Mouse (Mus musculus): ENCODE data around the gene Ece2. TPM values are rescaled to one million over a fixed set of nuclear protein-coding genes. Genes with fewer than 3 reads are reported as not detected.
A peak's percentile ranks its signal among the peaks of the same experiment; 100 is the strongest.

The Ece2 gene
- not detected in 2 replicates for polyA plus RNA-seq (2012; ENCODE audit: insufficient read depth, insufficient read length, missing spikeins)

DNA sequence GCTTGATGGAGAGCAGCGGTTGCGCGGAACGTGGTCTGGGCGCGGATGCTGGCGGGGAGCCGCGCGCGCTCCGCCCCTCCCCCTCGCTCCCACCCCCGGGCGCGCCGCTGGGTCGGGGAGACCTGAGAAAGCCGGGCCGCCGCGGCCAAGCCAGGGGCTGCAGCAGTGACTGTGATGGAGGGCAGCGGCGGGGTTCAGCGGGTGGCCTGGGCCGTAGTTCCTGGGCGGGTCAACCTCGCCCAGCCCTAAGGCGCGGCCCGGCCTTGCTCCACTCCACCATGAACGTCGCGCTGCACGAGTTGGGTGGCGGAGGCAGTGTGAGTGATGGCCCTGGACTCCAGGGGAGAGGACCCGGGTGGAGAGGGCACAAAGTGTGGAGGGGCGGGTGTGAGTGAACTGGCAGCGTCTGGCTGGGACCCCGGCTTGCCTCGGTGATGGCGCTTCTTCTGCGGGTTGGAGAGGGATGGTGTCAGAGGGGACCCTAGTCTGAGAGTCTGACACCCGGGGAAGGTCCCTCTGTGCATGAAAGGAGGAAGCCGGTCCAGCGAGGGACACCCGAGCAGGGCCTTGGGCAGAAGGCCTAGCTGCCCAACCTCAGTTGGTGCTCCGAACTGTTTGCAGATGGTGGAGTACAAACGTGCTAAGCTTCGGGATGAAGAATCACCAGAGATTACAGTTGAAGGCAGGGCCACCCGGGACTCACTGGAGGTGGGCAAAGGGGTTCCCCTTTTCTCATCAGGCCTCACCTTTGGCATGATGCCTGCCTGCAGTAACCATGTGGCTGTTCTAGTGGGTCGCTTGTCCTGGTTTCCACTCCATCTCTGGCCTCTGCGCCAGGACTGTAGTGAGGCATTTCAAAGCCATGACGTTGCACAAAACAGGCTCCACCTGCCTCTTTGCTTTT lies at the start of gene Ece2:
Gene Ece2, plus strand, starts transcription at position 98 of the 904 bp plus-strand sequence.
- no peaks in the 10 kb centered on the region; the same call in 1 of the 2 replicates for H3K4me1 ChIP-seq (ENCODE audit: control insufficient read depth, insufficient read depth, insufficient read length, low read length)
- H3K4me3 ChIP-seq (ENCODE audit: insufficient read depth, low read depth, low read length), result peak within 1 kb of the TSS; percentile 39

DNA sequence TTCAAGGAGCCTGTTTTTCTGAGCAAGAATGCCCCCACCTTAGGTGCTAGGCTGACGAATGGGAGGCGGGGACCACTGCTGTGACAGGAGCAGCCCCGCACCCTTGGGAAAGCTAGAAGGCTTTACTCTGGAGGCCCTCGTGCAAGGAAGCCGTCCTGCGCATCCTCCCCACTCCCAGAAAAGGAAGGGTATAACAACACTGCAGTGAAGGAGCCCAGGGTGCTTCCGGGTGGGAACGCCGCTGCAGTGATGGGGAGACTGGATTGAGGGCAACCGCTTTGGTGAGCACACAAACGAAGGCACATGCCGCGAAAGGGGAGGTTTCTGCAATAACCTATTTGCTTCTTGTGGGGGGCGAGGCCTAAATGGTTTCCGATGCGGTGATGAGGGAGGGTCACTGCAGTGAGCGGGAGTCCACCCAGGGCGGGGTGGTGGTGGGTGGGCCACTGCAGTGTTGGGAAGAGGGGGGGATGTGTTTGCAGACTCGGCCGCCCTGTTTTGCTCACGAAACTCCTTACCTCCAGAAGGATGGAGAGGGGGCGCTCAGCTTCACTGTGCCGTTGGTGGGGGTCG lies 40.2 kb upstream of the Ece2 start, which contains the start of gene Vwa5b2:
Gene Vwa5b2, plus strand, starts transcription at position 106 of the 573 bp plus-strand sequence.
- Histone ChIP-seq H3K27ac (replicated peaks; ENCODE audit: low read depth, low read length) (no peak within 1 kb of the TSS), H3K4me1 (ENCODE audit: control insufficient read depth, insufficient read depth, insufficient read length, low read length) (peaks cover 2% of the 10 kb centered on the region; the same call in 1 of the 2 replicates), H3K4me3 (ENCODE audit: insufficient read depth, low read depth, low read length) (peak within 1 kb of the TSS; percentile 39)

More for the DNA sequence above, at the start of gene Ece2:
- H3K27ac ChIP-seq (replicated peaks; ENCODE audit: low read depth, low read length), result no peak within 1 kb of the TSS

DNA sequence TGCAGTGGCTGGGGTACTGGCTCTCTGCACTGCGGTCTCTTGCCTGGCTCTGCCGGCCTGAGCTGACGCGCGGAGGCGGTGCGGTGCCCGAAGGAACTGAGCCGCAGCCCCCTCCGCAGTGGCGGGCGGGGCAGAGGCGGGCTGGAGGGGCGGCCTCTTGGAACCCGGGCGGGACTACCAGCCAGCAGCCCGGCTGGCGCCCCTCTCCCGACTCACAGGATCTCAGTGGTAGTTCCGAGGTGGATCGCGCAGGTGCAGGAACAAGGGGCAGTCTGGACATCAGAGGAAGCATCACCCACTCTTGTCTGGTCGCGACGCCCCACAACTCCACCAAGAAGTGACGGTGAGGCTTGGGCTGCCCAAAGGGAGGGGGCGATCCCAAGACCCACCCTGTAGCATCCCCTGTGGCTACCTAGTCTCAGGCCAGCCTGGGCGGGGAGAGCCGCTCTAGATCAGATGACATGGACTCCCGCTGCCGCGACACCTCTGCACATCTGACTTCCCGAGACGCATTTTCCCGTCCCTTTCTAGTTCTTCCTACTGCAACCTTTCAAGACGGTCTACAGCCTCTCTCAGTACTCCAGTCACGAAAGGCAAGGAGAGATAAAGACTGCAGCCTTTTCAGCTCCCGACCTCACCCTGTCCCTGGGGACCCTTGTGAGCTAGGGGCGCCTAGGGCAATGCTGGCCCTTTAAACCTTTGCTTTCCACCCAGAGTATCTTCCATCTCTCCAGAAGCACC lies 39.5 kb upstream of the Ece2 start:
- H3K27ac ChIP-seq (replicated peaks; ENCODE audit: low read depth, low read length), result no peak overlapping the region
- peak overlapping the region; percentile 39 for H3K4me3 ChIP-seq (ENCODE audit: insufficient read depth, low read depth, low read length)
- H3K4me1 ChIP-seq (ENCODE audit: control insufficient read depth, insufficient read depth, insufficient read length, low read length), result peaks cover 2% of the 10 kb centered on the region; the same call in 1 of the 2 replicates

DNA sequence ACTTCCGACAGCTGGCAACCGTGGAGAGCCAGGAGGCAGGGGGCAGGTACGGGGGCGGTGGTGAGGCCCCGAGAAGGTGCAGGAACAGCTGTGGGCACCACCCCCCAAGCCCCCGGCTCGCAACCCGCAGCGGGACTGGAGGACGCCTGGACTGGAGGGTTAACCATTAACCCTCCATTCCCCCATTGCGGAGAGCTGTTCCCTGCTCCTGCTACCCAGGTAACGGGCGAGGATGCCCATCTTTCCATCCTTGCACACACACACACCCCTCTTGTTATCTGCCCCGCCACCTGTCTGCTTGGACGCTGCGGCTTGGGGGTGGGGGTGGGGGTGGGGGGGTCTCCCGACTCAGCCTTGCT lies 39.0 kb upstream of the Ece2 start:
- Histone ChIP-seq H3K4me1 (ENCODE audit: control insufficient read depth, insufficient read depth, insufficient read length, low read length) (peaks cover 2% of the 10 kb centered on the region; the same call in 1 of the 2 replicates), H3K4me3 (ENCODE audit: insufficient read depth, low read depth, low read length) (no peak overlapping the region), H3K27ac (replicated peaks; ENCODE audit: low read depth, low read length) (no peak overlapping the region)

DNA sequence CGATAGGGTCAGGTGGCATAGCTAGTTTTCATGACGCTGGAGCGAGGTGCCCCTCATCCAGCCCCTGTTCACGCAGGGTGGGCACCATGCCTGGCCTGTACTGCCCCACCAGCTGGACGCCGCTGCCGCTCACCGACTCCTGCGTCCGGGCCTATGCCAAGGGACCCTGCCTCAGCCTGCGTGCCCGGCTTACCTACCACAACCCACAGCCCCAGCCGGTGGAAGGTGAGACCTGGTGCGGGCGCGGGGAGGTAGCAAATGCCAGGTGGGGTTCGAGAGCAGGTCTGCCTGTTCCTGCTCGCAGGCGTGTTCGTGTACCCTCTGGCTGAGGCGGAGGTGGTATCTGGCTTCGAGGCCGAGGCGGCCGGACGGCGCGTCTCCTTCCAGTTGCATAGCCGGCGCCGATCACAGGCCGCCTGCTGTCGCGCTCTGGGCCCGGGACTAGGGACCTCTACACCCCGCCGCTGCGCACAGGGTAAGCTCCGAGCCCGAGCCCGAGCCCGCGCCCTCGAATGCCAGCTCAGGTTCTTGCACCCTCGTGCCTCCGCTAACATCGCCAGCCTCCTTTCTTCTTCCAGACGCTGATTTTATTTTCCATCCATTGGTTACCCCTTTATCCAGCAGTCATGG lies 38.4 kb upstream of the Ece2 start:
- H3K27ac ChIP-seq (replicated peaks; ENCODE audit: low read depth, low read length), result no peak overlapping the region
- H3K4me1 ChIP-seq (ENCODE audit: control insufficient read depth, insufficient read depth, insufficient read length, low read length), result peaks cover 2% of the 10 kb centered on the region; the same call in 1 of the 2 replicates
- no peak overlapping the region for H3K4me3 ChIP-seq (ENCODE audit: insufficient read depth, low read depth, low read length)

DNA sequence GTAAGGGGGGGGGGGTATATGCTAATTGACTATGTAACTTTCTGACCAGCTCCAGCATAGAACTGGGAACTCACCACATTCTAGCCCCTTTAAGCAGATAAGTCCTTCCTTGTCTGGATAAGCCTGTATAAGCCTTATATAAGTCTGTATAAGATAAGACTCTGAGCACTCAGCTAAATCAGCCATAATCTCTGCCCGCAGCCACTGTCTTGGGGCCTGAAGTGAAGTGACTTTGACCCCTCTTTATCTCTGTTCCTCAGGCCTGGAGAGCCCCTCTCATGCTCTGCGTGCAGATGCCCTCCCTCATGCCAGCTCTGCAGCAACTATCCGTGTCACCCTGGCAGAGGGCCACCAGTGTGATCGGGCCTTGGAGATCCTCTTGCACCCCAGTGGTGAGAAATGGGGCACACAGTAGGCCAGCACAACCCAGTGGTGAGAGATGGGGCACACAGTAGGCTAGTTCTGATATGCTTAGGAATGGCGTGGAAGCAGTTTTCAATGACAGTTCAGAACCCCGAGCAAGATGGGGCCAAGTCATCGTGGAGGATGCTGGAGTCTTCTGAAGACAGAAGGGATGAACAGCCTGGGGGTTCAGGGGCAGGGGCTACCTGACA lies 34.5 kb upstream of the Ece2 start:
- Histone ChIP-seq H3K4me3 (ENCODE audit: insufficient read depth, low read depth, low read length) (no peak overlapping the region), H3K27ac (replicated peaks; ENCODE audit: low read depth, low read length) (no peak overlapping the region), H3K4me1 (ENCODE audit: control insufficient read depth, insufficient read depth, insufficient read length, low read length) (peaks cover under 1% of the 10 kb centered on the region; the same call in 1 of the 2 replicates)

DNA sequence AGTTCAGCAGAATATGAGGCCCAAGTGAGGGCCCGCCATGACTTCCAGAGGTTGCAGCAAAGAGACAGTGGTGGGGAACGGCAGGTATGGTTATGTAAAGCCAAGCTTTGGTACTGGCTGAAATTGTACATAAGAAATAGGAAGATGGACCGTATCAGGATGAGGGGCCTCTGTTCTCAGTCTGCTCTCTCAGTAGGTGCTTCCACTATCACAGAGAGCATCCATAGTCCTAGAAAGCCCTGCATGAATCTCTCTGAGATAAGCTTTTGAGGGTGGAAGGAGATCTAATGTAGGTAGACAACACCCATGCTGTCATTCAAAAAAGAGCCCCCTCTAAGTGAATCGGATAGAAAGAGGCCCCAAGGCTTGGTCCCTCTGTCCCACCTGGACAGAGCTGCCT lies 33.9 kb upstream of the Ece2 start:
- no peaks in the 10 kb centered on the region for H3K4me1 ChIP-seq (ENCODE audit: control insufficient read depth, insufficient read depth, insufficient read length, low read length)
- no peak overlapping the region for H3K4me3 ChIP-seq (ENCODE audit: insufficient read depth, low read depth, low read length)
- no peak overlapping the region for H3K27ac ChIP-seq (replicated peaks; ENCODE audit: low read depth, low read length)

DNA sequence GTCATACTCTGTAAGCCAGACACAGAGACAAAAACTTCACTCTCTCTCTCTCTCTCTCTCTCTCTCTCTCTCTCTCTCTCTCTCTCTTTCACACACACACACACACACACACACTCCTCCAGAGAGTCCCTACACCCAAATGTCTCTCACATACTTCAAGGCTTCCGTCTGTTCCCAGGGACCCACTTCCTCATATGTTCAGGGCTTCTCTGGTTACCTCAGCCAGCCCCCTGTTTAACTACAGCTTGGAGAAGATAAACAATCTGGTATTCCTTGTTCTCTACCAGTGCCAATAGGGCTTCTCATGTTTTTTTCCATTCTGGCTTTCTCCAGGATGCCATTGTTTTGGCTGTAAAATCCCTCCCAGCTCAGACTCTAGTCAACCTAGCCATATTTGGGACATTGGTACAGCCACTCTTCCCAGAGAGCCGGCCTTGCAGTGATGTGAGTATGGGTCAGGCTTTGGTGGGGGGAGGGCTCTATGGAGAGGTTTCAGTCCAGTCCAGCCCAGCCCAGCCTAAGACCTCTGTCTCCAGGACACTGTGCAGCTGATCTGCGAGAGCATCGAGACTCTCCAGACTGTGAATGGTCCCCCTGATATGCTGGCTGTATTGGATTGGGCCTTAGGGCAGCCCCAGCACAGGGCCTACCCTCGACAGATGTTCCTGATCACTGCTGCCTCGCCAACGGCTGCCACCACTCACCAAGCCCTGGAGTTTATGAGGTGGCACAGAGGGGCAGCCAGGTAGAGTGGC lies 32.8 kb upstream of the Ece2 start:
- Histone ChIP-seq H3K27ac (replicated peaks; ENCODE audit: low read depth, low read length) (no peak overlapping the region), H3K4me1 (ENCODE audit: control insufficient read depth, insufficient read depth, insufficient read length, low read length) (no peaks in the 10 kb centered on the region), H3K4me3 (ENCODE audit: insufficient read depth, low read depth, low read length) (no peak overlapping the region)

DNA sequence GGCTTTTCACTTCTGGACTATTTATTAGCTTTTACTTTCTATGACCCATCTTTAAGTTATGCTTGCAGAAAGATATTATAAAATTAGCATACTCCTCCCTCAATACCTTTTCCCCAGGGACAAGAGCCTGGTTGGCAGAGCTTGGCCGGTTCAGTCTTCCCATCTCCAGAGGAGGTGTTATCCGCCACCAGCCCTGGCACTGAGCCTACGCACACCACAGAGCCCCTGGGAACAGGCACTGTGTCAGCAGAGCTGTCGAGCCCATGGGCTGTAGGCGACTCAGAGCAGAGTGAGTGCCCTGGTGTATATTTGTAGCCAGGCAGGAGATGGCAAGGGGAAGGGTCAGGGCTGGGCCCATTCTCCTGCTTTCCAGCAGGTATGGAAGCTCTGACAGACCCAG lies 29.1 kb upstream of the Ece2 start:
- Histone ChIP-seq H3K4me3 (ENCODE audit: insufficient read depth, low read depth, low read length) (no peak overlapping the region), H3K4me1 (ENCODE audit: control insufficient read depth, insufficient read depth, insufficient read length, low read length) (no peaks in the 10 kb centered on the region), H3K27ac (replicated peaks; ENCODE audit: low read depth, low read length) (no peak overlapping the region)

DNA sequence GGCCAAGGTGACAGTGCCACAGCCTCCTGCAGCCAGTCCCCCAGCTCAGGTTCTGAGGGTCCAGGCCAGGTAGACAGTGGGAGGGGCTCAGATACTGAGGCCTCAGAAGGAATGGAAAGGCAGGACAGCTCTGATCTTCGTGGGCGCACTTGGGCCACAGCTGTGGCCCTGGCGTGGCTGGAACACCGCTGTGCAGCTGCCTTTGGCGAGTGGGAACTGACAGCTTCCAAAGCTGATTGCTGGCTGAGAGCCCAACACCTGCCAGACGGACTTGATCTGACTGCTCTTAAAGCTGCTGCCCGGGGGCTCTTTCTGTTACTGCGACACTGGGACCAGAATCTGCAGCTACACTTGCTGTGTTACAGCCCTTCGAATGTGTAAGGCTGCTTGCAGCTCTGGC lies 24.9 kb upstream of the Ece2 start:
- Histone ChIP-seq H3K4me1 (ENCODE audit: control insufficient read depth, insufficient read depth, insufficient read length, low read length) (no peaks in the 10 kb centered on the region), H3K27ac (replicated peaks; ENCODE audit: low read depth, low read length) (no peak overlapping the region), H3K4me3 (ENCODE audit: insufficient read depth, low read depth, low read length) (no peak overlapping the region)

DNA sequence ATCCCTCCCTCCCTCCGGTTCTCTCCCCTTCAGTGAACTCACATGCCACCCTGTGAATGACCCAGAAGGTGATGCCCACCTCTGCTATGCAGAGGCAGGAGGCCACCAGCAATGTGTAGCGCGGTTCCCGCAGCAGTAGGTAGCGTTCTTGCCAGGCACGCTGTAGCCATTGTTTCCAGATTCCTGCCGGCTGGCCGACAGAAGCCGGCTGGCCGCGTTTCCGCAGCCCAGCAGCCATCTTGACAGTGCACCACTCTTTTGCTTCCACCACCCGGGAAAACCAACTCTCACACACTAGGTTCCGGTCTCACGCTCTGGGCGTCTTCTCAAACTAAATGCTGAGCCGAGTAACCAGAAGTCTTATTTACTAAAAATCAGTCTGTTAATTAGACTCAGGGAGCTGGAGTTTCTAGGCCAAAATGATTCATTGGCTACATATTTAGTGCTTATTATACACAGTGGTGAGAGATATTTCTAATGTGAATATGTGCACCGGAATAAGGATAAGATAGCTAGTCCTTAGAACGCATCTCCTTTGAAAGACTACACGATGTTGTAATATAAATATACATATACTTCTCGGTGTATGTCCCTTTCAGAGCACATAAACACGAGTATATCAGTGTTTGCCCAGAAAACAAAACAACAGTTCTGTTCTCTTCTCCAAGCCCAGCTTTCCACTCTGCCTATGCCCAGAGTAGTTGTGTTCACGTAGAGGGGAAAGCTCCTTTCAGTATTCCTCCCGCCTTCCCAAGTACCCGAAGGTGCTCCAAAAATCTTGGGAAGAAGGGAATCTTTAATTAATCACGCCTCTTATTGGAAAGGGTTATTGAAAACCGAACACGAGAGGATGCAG lies 18.9 kb upstream of the Ece2 start:
- no peaks in the 10 kb centered on the region for H3K4me1 ChIP-seq (ENCODE audit: control insufficient read depth, insufficient read depth, insufficient read length, low read length)
- H3K4me3 ChIP-seq (ENCODE audit: insufficient read depth, low read depth, low read length), result peak overlapping the region; percentile 69
- H3K27ac ChIP-seq (replicated peaks; ENCODE audit: low read depth, low read length), result peak overlapping the region; percentile 35

DNA sequence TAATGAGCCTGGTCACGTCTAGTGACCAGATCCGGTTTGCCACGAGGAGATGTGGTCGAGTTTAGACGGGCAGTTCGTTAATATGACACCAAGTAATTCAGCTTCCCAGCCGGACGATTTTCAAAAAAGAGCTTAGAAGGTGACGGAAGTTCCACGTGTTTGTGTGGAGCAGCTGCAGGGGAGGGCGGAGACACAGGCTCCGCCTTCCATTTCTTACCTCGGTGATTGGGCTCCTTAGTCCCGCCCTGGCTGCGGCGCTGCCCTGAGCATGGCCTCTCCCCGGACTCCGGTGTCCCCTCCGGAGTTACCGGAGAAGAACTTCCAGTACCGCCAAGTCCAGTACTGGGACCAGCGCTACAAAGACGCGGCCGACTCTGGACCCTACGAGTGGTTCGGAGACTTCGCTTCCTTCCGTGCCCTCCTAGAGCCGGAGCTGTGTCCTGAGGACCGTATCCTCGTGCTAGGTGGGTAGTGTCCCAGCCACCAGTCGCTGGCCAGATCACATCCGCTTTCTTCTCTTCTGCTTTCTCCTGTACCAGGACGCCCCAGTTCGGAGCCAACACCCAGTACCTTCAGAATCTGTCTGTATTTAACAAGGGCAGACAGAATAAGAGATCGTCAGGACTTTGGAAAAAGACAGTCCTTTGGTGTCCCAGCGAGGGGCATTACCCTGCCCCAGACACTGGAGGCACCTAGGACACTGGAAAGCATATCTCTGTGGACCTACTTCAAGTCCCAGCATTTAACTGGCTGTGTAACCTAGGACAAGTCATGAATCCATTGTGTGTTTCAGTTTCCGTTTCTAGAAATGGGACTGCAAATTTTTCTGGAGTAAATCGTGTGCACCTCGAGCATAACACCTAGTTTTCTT lies 18.0 kb upstream of the Ece2 start, which contains the start of the genes Eef1akmt4, Gm49333 and Alg3:
Gene Eef1akmt4, plus strand, starts transcription at position 237 of the 871 bp plus-strand sequence.
Gene Gm49333, plus strand, starts transcription at position 254 of the 871 bp plus-strand sequence.
Gene Alg3, minus strand, starts transcription at position 379 of the 871 bp plus-strand sequence.
- H3K27ac ChIP-seq (replicated peaks; ENCODE audit: low read depth, low read length), result peak within 1 kb of the TSS; percentile 35
- no peaks in the 10 kb centered on the region for H3K4me1 ChIP-seq (ENCODE audit: control insufficient read depth, insufficient read depth, insufficient read length, low read length)

More for the DNA sequence above, 18.0 kb upstream of the Ece2 start, which contains the start of the genes Eef1akmt4, Gm49333 and Alg3:
- peak within 1 kb of the TSS; percentile 69 for H3K4me3 ChIP-seq (ENCODE audit: insufficient read depth, low read depth, low read length)

Data from brown adipose tissue, adult 24 weeks (tissue).